Mouse (Mus musculus): ENCODE data around the gene Inka2. TPM values are rescaled to one million over a fixed set of nuclear protein-coding genes. Genes with fewer than 3 reads are reported as not detected.

Inka2 gene
- polyA plus RNA-seq, 1 experiment, result 1.3 TPM

- Histone ChIP-seq H3K4me3 (ENCODE audit: insufficient read depth, low read depth, low read length) (no peak overlapping the region), H3K27ac (replicated peaks; ENCODE audit: low read depth, low read length) (no peak overlapping the region), H3K4me1 (ENCODE audit: control insufficient read depth, insufficient read depth, insufficient read length, low read length) (no peaks in the 10 kb centered on the region)
These were observed 28.0 kb downstream of the Inka2 start for GRCm38 (mm10) chr3:105732360-105732759.

- H3K27ac ChIP-seq (replicated peaks; ENCODE audit: low read depth, low read length), result no peak overlapping the region
- H3K4me1 ChIP-seq (ENCODE audit: control insufficient read depth, insufficient read depth, insufficient read length, low read length), result no peaks in the 10 kb centered on the region
- H3K4me3 ChIP-seq (ENCODE audit: insufficient read depth, low read depth, low read length), result no peak overlapping the region
These were observed 29.1 kb downstream of the Inka2 start for GRCm38 (mm10) chr3:105733538-105733937.

GRCm38 (mm10) chr3:105735285-105735684 is 30.9 kb downstream of the Inka2 start:
- H3K4me3 ChIP-seq (ENCODE audit: insufficient read depth, low read depth, low read length), result no peak overlapping the region
- no peak overlapping the region for H3K27ac ChIP-seq (replicated peaks; ENCODE audit: low read depth, low read length)
- H3K4me1 ChIP-seq (ENCODE audit: control insufficient read depth, insufficient read depth, insufficient read length, low read length), result no peaks in the 10 kb centered on the region

GRCm38 (mm10) chr3:105736148-105736547 is 31.7 kb downstream of the Inka2 start:
- H3K27ac ChIP-seq (replicated peaks; ENCODE audit: low read depth, low read length), result no peak overlapping the region
- no peak overlapping the region for H3K4me3 ChIP-seq (ENCODE audit: insufficient read depth, low read depth, low read length)
- no peaks in the 10 kb centered on the region for H3K4me1 ChIP-seq (ENCODE audit: control insufficient read depth, insufficient read depth, insufficient read length, low read length)

- Histone ChIP-seq H3K27ac (replicated peaks; ENCODE audit: low read depth, low read length) (no peak overlapping the region), H3K4me1 (ENCODE audit: control insufficient read depth, insufficient read depth, insufficient read length, low read length) (no peaks in the 10 kb centered on the region), H3K4me3 (ENCODE audit: insufficient read depth, low read depth, low read length) (no peak overlapping the region)
These were observed 32.7 kb downstream of the Inka2 start for GRCm38 (mm10) chr3:105737070-105737469.

- no peak overlapping the region for H3K27ac ChIP-seq (replicated peaks; ENCODE audit: low read depth, low read length)
These were observed 33.3 kb downstream of the Inka2 start for GRCm38 (mm10) chr3:105737666-105738065.

GRCm38 (mm10) chr3:105746542-105746941 is 42.1 kb downstream of the Inka2 start:
- Histone ChIP-seq H3K27ac (replicated peaks; ENCODE audit: low read depth, low read length) (no peak overlapping the region), H3K4me1 (ENCODE audit: control insufficient read depth, insufficient read depth, insufficient read length, low read length) (no peaks in the 10 kb centered on the region), H3K4me3 (ENCODE audit: insufficient read depth, low read depth, low read length) (no peak overlapping the region)

More at GRCm38 (mm10) chr3:105737666-105738065, 33.3 kb downstream of the Inka2 start:
- Histone ChIP-seq H3K4me3 (ENCODE audit: insufficient read depth, low read depth, low read length) (no peak overlapping the region), H3K4me1 (ENCODE audit: control insufficient read depth, insufficient read depth, insufficient read length, low read length) (no peaks in the 10 kb centered on the region)

- H3K4me3 ChIP-seq (ENCODE audit: insufficient read depth, low read depth, low read length), result no peak overlapping the region
- no peak overlapping the region for H3K27ac ChIP-seq (replicated peaks; ENCODE audit: low read depth, low read length)
- H3K4me1 ChIP-seq (ENCODE audit: control insufficient read depth, insufficient read depth, insufficient read length, low read length), result peaks cover 5% of the 10 kb centered on the region
These were observed 46.4 kb downstream of the Inka2 start for GRCm38 (mm10) chr3:105750810-105751209.

GRCm38 (mm10) chr3:105754184-105754583 is 49.8 kb downstream of the Inka2 start:
- Histone ChIP-seq H3K4me1 (ENCODE audit: control insufficient read depth, insufficient read depth, insufficient read length, low read length) (peaks cover 15% of the 10 kb centered on the region), H3K4me3 (ENCODE audit: insufficient read depth, low read depth, low read length) (no peak overlapping the region), H3K27ac (replicated peaks; ENCODE audit: low read depth, low read length) (no peak overlapping the region)

GRCm38 (mm10) chr3:105755123-105755522 is 50.7 kb downstream of the Inka2 start:
- no peak overlapping the region for H3K4me3 ChIP-seq (ENCODE audit: insufficient read depth, low read depth, low read length)
- H3K27ac ChIP-seq (replicated peaks; ENCODE audit: low read depth, low read length), result no peak overlapping the region
- H3K4me1 ChIP-seq (ENCODE audit: control insufficient read depth, insufficient read depth, insufficient read length, low read length), result peaks cover 15% of the 10 kb centered on the region

- H3K27ac ChIP-seq (replicated peaks; ENCODE audit: low read depth, low read length), result no peak overlapping the region
- H3K4me3 ChIP-seq (ENCODE audit: insufficient read depth, low read depth, low read length), result no peak overlapping the region
- H3K4me1 ChIP-seq (ENCODE audit: control insufficient read depth, insufficient read depth, insufficient read length, low read length), result peaks cover 18% of the 10 kb centered on the region
These were observed 52.1 kb downstream of the Inka2 start for GRCm38 (mm10) chr3:105756505-105756904.

- Histone ChIP-seq H3K4me1 (ENCODE audit: control insufficient read depth, insufficient read depth, insufficient read length, low read length) (peaks cover 16% of the 10 kb centered on the region), H3K27ac (replicated peaks; ENCODE audit: low read depth, low read length) (0 out of 2 replicates have a peak overlapping the region, but pooled peaks have one; percentile 40), H3K4me3 (ENCODE audit: insufficient read depth, low read depth, low read length) (no peak overlapping the region)
These were observed 53.1 kb downstream of the Inka2 start for GRCm38 (mm10) chr3:105757323-105758083.

- Histone ChIP-seq H3K4me1 (ENCODE audit: control insufficient read depth, insufficient read depth, insufficient read length, low read length) (peaks cover 16% of the 10 kb centered on the region), H3K4me3 (ENCODE audit: insufficient read depth, low read depth, low read length) (no peak overlapping the region), H3K27ac (replicated peaks; ENCODE audit: low read depth, low read length) (no peak overlapping the region)
These were observed 53.7 kb downstream of the Inka2 start for GRCm38 (mm10) chr3:105758098-105758497.

GRCm38 (mm10) chr3:105758658-105759057 is 54.3 kb downstream of the Inka2 start:
- H3K4me3 ChIP-seq (ENCODE audit: insufficient read depth, low read depth, low read length), result no peak overlapping the region
- H3K27ac ChIP-seq (replicated peaks; ENCODE audit: low read depth, low read length), result no peak overlapping the region
- H3K4me1 ChIP-seq (ENCODE audit: control insufficient read depth, insufficient read depth, insufficient read length, low read length), result peaks cover 22% of the 10 kb centered on the region

GRCm38 (mm10) chr3:105760063-105760462 is 55.7 kb downstream of the Inka2 start:
- no peak overlapping the region for H3K4me3 ChIP-seq (ENCODE audit: insufficient read depth, low read depth, low read length)
- no peak overlapping the region for H3K27ac ChIP-seq (replicated peaks; ENCODE audit: low read depth, low read length)
- peaks cover 22% of the 10 kb centered on the region for H3K4me1 ChIP-seq (ENCODE audit: control insufficient read depth, insufficient read depth, insufficient read length, low read length)

Measured in brown adipose tissue, adult 24 weeks (tissue).